Mouse (Mus musculus) thymus, adult 2 months (tissue): ENCODE data around the gene Cma2. TPM values are rescaled to one million over a fixed set of nuclear protein-coding genes. Genes with fewer than 3 reads are reported as not detected.

Experiments
- DNase-seq: peaks from one replicate; pipeline ENCODE4 v3.0.0; 2021
- H3K27ac ChIP-seq: fragments of 200-500 bp; 2 replicates; pipeline ENCODE4 v1.5.1; 2012; ENCODE audit warnings: low read length, control low read depth; ENCODE audit not compliant: control insufficient read depth, insufficient read depth
- H3K27me3 ChIP-seq: fragments of 200-500 bp; 2 replicates; pipeline ENCODE4 v1.6.1; 2012; ENCODE audit warnings: mild to moderate bottlenecking, low read length, moderate library complexity, mixed read lengths; ENCODE audit not compliant: control insufficient read depth, insufficient read depth
- H3K36me3 ChIP-seq: fragments of 200-500 bp; 2 replicates; pipeline ENCODE4 v1.6.1; 2012; ENCODE audit warnings: mild to moderate bottlenecking, low read length, moderate library complexity; ENCODE audit not compliant: control insufficient read depth, insufficient read depth
- H3K4me1 ChIP-seq: fragments of 200-500 bp; replicated peaks from 2 replicates; pipeline ENCODE4 v1.6.1; 2012; ENCODE audit warnings: low read length; ENCODE audit not compliant: control insufficient read depth, insufficient read depth
- H3K4me3 ChIP-seq: fragments of 200-500 bp; 2 replicates; pipeline ENCODE4 v1.5.1; 2012; ENCODE audit warnings: mild to moderate bottlenecking, low read length, control low read depth, moderate library complexity; ENCODE audit not compliant: control insufficient read depth, insufficient read depth
- CTCF ChIP-seq: fragments of 200-500 bp; IDR thresholded peaks from 2 replicates; pipeline ENCODE4 v1.5.1; 2012; ENCODE audit warnings: mild to moderate bottlenecking, control low read depth, low read length, moderate library complexity, borderline replicate concordance; ENCODE audit not compliant: control insufficient read depth, poor library complexity, insufficient read depth; ENCODE audit errors: extremely low read depth
- POLR2A ChIP-seq: fragments of 200-500 bp; IDR thresholded peaks from 2 replicates; pipeline ENCODE4 v1.6.1; 2012; ENCODE audit warnings: mild to moderate bottlenecking, low read length, control low read depth, moderate library complexity; ENCODE audit not compliant: control insufficient read depth, poor library complexity, insufficient read depth; ENCODE audit errors: extremely low read depth
- WGBS: fragments of 180-500 bp; shearing (Covaris S2); methylation state at CpG from one replicate; pipeline ENCODE4 v1.1.7; 2018; 5-methylcytosine and 5-hydroxymethylcytosine counted together
- polyA plus RNA-seq: library from polyadenylated mRNA; depleted of rRNA; stranded (reverse); fragments of >200 nt; gene quantifications from 2 replicates; pipeline ENCODE4 v1.2.3, GENCODE M21; 2012; rRNA removed

The Cma2 gene
- polyA plus RNA-seq, result 0.28 TPM in 1 of 2 replicates, not detected in the other

DNA sequence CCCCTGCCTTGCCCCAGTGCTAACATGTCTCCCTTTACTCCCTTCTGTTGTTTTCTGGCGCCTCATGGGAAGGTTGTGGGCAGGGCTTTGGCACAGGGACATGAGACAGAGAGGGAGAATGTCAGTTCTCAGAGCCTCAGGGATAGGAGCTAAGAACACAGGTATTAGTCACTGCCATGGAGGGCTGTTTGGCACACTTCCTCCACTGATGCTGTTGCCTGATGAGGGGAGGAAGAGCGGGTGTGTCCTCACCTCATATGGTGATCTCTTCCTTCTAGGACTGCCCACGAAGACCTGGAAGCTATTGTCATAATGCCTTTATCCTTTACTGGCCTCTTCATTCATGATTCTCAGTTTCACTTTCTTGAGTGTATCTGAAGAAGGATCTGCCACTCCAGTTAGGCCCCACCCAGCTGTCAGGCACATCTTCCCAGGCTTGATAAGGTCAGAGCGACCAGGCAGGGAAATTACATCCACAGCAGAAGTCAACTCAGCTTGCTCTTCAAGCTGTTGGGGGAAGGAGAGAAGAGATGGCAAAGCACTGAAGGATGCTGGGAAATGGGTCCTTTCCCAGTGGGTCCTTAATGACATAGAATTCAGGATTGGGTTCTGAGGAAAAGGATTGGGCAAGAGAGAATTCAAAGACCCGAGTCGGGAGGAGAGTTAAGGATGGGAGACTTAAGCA, at the start of gene Cma2:
TSS of gene Cma2 (plus strand) at position 635 of the 685 bp plus-strand sequence.
- Histone ChIP-seq H3K36me3 (no peaks in the 10 kb centered on the region), H3K27me3 (no peaks in the 10 kb centered on the region), H3K4me1 (no peaks in the 10 kb centered on the region), H3K4me3 (no peak within 1 kb of the TSS), H3K27ac (no peak within 1 kb of the TSS)
- 80% methylated on average over 6 of the region's 6 CpGs for WGBS
- TF ChIP-seq CTCF (no peak), POLR2A (no peak)
- no peak for DNase-seq

DNA sequence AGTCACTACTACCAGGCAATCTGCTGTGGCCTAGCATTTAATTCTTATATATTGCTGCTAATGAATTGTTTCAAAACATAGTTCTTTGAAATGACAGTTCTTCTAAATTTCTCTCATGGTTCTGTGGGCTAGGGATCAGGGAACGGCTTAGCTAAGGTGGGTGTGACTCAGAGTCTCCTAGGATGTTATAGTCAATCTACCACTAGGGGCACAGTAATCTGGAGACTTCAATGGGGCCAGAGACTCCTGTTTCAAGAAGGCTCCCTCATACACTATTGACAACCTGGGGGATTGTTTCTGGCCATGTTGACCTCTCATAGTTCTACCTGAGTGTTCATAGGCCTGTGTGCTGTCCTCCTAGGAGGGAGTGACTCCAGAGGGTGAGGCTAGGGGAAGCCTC, 45.3 kb upstream of the Cma2 start:
- TF ChIP-seq CTCF (no peak), POLR2A (no peak)
- peaks cover 7% of the 10 kb centered on the region for H3K4me1 ChIP-seq
- H3K27ac ChIP-seq, result no peak overlapping the region
- 8% methylated on average over 1 of the region's 1 CpGs for WGBS
- DNase-seq, result no peak
- no peaks in the 10 kb centered on the region for H3K27me3 ChIP-seq
- H3K36me3 ChIP-seq, result no peaks in the 10 kb centered on the region
- H3K4me3 ChIP-seq, result no peak overlapping the region

DNA sequence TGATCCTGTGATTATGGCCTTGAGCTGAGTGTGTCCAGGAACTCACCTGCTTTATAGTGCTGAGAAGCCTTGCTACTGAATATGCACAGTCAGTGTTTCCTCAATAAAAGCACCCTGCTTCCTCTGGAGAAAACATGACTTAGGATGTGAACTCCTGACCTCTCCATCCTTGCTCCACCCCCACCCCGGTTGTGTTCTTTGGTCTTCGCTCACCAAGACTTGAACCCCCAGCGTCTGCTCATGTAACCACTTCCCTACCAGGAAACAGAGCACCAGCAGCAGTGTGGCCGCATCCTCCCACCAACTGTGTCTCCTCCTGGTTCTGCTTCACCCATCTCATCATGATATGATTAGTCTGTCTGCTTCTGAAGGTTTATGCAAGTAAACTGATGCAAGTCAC, 37.4 kb upstream of the Cma2 start:
- DNase-seq, result no peak
- H3K27ac ChIP-seq, result no peak overlapping the region
- WGBS, result 5% methylated on average over 4 of the region's 4 CpGs
- no peaks in the 10 kb centered on the region; the same call in 1 of the 2 replicates for H3K27me3 ChIP-seq
- no peaks in the 10 kb centered on the region for H3K4me1 ChIP-seq
- TF ChIP-seq POLR2A (no peak), CTCF (no peak)
- no peak overlapping the region for H3K4me3 ChIP-seq
- H3K36me3 ChIP-seq, result no peaks in the 10 kb centered on the region

DNA sequence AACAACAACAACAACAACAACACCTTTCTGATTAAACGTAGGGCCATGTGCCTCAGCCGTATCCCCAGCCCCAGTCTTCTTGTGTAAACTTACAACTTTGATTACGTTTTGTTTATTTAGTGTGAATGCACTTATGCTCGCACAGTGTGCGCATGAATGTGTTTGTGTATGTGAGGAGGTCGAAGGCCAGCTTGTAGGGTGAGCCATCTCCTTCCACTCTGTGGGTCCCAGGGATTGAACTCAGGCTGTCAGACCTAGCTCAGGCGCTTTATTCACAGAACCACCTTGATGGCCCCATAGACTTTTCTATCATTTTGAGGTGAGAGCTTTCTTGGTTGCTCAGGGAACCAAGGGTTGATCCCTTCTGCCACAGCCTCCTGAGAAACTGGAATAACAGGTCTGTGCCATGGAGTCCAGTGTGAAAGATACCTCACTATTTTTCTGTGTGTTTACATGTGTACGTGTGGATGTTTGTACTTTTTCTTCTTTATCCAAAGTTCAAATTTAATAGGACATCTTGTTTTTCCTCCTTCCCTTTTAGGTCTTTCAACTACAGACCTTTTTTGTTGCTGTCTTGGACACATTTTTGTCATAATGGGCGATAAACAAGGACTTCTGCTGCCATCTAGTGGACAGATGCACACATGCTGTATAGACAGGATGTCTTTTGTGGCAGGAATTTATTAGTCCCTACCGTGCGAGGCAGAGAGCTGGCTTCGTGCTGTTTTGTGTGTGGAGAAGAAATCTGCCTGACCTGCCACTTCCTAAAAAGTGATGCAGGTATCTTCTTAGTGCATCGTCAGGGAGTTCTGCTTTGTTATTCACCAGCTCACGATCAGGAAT, 32.3 kb upstream of the Cma2 start:
- Histone ChIP-seq H3K4me3 (no peak overlapping the region), H3K27me3 (no peaks in the 10 kb centered on the region; the same call in 1 of the 2 replicates), H3K36me3 (no peaks in the 10 kb centered on the region), H3K4me1 (no peaks in the 10 kb centered on the region), H3K27ac (no peak overlapping the region)
- 51% methylated on average over 14 of the region's 14 CpGs for WGBS
- peak; percentile 66 for DNase-seq
- TF ChIP-seq CTCF (no peak), POLR2A (no peak)

DNA sequence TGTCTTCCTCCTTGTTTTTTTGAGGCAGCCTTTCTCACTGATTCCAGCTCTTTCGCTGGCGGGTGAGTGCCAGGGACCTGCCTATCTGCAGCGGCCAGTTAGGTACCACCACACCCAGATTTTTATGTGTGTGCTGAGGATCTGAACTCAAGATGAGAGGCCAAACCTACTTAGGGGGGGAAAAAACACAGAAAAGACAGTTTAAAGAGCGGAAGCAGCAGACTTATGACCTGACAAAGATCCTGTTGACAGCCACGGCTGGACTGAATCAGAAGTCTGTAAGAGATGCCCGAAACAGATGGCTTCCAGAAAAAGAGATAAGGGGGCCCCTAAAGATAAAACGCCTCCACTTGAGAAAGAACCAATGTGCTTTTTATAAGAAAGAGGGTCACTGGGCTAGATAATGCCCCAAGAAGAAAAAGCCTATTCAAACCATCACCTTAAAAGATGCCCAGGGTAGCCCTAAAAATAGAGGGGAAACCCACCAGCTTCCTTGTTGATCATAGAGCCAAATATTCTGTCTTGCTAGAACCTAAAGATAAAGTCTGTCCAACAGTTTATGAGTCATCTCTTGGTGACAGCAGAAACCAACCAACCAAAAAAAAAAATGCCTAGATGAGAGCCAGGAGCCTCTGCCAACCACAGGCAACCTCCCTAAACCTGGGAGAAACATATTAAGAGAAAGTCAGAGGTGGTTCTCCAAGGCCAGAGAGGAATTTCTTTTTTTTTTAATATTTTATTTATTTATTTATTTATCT, 28.1 kb upstream of the Cma2 start:
- no peaks in the 10 kb centered on the region for H3K27me3 ChIP-seq
- no peak overlapping the region for H3K27ac ChIP-seq
- H3K4me1 ChIP-seq, result no peaks in the 10 kb centered on the region
- H3K4me3 ChIP-seq, result no peak overlapping the region
- no peak for DNase-seq
- TF ChIP-seq CTCF, result no peak
- TF ChIP-seq POLR2A, result no peak
- WGBS, result 84% methylated on average over 7 of the region's 7 CpGs
- no peaks in the 10 kb centered on the region for H3K36me3 ChIP-seq

DNA sequence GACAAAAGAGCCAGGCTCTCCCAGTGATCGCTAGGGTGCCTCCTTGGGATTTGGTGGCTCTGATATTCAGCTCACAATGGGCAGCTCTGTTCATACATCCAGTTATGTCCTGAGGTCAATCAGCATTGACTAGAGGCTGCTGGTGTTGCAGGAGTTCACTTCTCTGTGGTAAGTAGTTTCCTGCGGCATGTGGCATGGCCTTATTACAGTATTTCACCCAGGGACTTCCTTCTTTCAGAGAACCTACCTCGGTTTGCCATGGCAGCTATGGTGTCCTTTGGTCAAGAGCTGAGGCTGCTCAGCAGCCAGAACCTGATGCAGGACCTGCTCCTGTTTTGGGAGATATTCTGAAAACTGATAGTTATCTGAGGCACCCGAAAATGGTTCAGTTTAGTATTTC, 23.9 kb upstream of the Cma2 start:
- WGBS, result 35% methylated on average over 4 of the region's 4 CpGs
- no peak for DNase-seq
- TF ChIP-seq CTCF (no peak), POLR2A (no peak)
- Histone ChIP-seq H3K36me3 (no peaks in the 10 kb centered on the region), H3K27ac (no peak overlapping the region), H3K4me1 (no peaks in the 10 kb centered on the region), H3K27me3 (no peaks in the 10 kb centered on the region), H3K4me3 (no peak overlapping the region)
